ENCODE assay signal across 8 mouse cellular contexts in the genomic region with DNA sequence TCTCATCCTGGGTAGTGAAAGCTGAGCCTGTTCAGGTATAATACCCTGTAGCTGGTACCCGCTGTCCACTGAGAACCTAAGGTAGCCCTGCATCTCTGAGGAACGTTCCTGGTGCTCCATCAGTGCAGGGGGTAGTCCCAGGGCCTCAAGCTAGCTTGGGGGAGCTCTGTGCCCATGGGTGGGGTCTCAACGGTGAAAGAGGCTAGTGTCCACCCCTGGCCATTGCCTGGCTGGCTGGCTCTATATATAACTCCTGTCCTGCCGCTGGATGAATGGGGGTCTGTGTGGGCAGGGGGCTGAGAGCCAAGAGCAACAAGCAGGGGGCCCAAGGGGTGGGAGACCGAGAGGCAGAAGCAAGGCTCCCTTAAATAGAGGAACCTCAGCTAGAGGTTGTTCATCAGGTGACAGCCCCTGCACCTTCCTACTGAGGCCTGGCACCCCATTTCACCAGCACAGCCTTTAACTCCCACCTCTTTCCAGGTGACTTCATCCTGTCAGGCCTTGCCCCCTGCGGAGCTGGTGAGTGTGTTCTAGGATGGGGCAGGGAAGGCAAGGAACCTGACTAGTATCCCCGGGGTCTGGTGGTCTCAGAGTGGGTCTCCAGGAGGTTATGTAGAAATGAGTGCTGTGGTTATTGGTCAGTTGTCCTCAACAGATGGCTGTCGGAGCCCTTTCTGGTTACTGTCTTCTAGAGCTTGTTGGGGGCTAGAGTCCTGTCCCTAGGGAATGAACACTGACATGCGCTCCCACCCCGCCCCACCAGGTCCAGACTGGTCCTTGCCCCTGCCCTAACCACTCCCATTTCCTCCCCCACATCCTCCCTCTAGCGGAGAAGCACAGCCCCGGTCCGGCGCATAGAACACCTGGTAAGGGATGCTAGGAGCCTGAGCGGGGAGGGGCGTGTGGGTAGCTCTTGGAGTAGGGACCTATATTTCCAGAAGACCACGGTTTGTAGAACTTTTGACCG. TPM values are rescaled to one million over a fixed set of nuclear protein-coding genes. Genes with fewer than 3 reads are reported as not detected.
DNase-seq lines count a peak whose midpoint lies in the region; ATAC-seq and TF ChIP-seq lines count a peak whose summit lies in the region.

No protein-coding gene starts in this region.

- peak overlapping the region; percentile 52 for H3K4me2 ChIP-seq in heart, embryonic 14.5 days (ENCODE audit: low read length)

- peak overlapping the region; percentile 37 for H3K4me3 ChIP-seq in layer of hippocampus, adult 2 months
- H3K4me3 ChIP-seq in heart, embryonic 14.5 days (ENCODE audit: control insufficient read depth in 1 of 2, insufficient read depth in 1 of 2, low read depth in 1 of 2, low read length in 2 of 2): 0 out of 4 replicates have a peak overlapping the region, but pooled peaks of 1 of the 2 experiments have one; percentile 16

- TF ChIP-seq CTCF in layer of hippocampus, adult 2 months (conservative IDR thresholded peaks at IDR 0.05): peak; percentile 38

- no peaks in the 10 kb centered on the region for H3K27me3 ChIP-seq in heart, embryonic 14.5 days (ENCODE audit: control insufficient read depth, insufficient read depth, low read length)

- H3K9ac ChIP-seq in heart, embryonic 14.5 days (ENCODE audit: low read length): no peak overlapping the region; the same call in 1 of the 2 replicates

- H3K9me3 ChIP-seq in heart, embryonic 14.5 days (ENCODE audit: control insufficient read depth, low read length): no peaks in the 10 kb centered on the region

- peak; percentile 57 for ATAC-seq in activated CD4-positive, CD25-positive, alpha-beta regulatory T cell, adult 4 months
- no peak for ATAC-seq in heart, embryonic 14.5 days (ENCODE audit: insufficient number of reproducible peaks, insufficient read depth, low FRiP score, low read depth)

- H3K4me1 ChIP-seq in heart, embryonic 14.5 days (ENCODE audit: control insufficient read depth in 2 of 2, insufficient read depth in 2 of 2, low read length in 2 of 2): peaks cover 58 to 82% of the 10 kb centered on the region in 2 experiments

- WGBS in heart, embryonic 14.5 days: 29% methylated on average over 18 of the region's 18 CpGs

- no peak for DNase-seq in layer of hippocampus, adult 2 months (ENCODE audit: low spot score in 2 of 2)
- DNase-seq in layer of hippocampus, adult 18-20 months (ENCODE audit: low spot score in 2 of 2): no peak
- peak; percentile 76 to 84 for DNase-seq in kidney, postnatal 4 days
- peak; percentile 30 to 51 for DNase-seq in natural killer cell, adult 2 months (ENCODE audit: low spot score in 2 of 2)
- DNase-seq in frontal cortex, postnatal 10 days (ENCODE audit: low spot score in 2 of 2): no peak
- no peak for DNase-seq in right cerebral cortex, postnatal 25 days

- peak overlapping the region; percentile 44; the same call in 1 of the 2 replicates for H3K27ac ChIP-seq in layer of hippocampus, adult 2 months
- H3K27ac ChIP-seq in heart, embryonic 14.5 days (replicated peaks in 1 of 2; ENCODE audit: control insufficient read depth in 1 of 2, insufficient read depth in 1 of 2, low read depth in 2 of 2, low read length in 2 of 2): peak overlapping the region in 1 of 2 experiments; percentile 42; a peak in 2 of 4 replicates

- peaks cover 57% of the 10 kb centered on the region for H3K36me3 ChIP-seq in heart, embryonic 14.5 days (ENCODE audit: control insufficient read depth, insufficient read depth, low read length)

RNA-seq across cellular contexts. Expression of a gene that starts 5.8 kb away (rescaled TPM):
- 10 to 100 TPM; 18.4 to 25.0 TPM for total RNA-seq in layer of hippocampus, adult 2 months (2021)
- total RNA-seq in layer of hippocampus, adult 18-20 months (2021): 10 to 100 TPM; 13.8 to 18.2 TPM
- 1 to 10 TPM; 1.5 to 2.9 TPM for polyA plus RNA-seq in activated CD4-positive, CD25-positive, alpha-beta regulatory T cell, adult 4 months (2017; shearing (Covaris generic))
- 27.2 and 30.1 TPM in 2 replicates for polyA plus RNA-seq in heart, embryonic 14.5 days (2014; fragmentation: Nextera tagmentation; extraction: Ambion mirVana)

RNA-seq across cellular contexts. Expression of a gene that starts 30.0 kb away (rescaled TPM):
- 100 to 1,000 TPM; 151 to 155 TPM for total RNA-seq in layer of hippocampus, adult 2 months (2021)
- 100 to 1,000 TPM; 156 to 165 TPM for total RNA-seq in layer of hippocampus, adult 18-20 months (2021)
- 10 to 100 TPM; 19.5 to 42.0 TPM for polyA plus RNA-seq in activated CD4-positive, CD25-positive, alpha-beta regulatory T cell, adult 4 months (2017; shearing (Covaris generic))
- 12.0 and 12.4 TPM in 2 replicates for polyA plus RNA-seq in heart, embryonic 14.5 days (2014; fragmentation: Nextera tagmentation; extraction: Ambion mirVana)

RNA-seq across cellular contexts. Expression of a gene that starts 32.5 kb away (rescaled TPM):
- 100 to 1,000 TPM; 196 to 199 TPM for total RNA-seq in layer of hippocampus, adult 2 months (2021)
- total RNA-seq in layer of hippocampus, adult 18-20 months (2021): 100 to 1,000 TPM; 197 to 203 TPM
- polyA plus RNA-seq in activated CD4-positive, CD25-positive, alpha-beta regulatory T cell, adult 4 months (2017; shearing (Covaris generic)): 100 to 1,000 TPM in 1 of 2 experiments, 10 to 100 TPM in 1; 87.7 to 132 TPM
- 70.8 and 78.0 TPM in 2 replicates for polyA plus RNA-seq in heart, embryonic 14.5 days (2014; fragmentation: Nextera tagmentation; extraction: Ambion mirVana)

RNA-seq across cellular contexts. Expression of a gene that starts 38.1 kb away (rescaled TPM):
- 1 to 10 TPM; 6.9 to 7.7 TPM for total RNA-seq in layer of hippocampus, adult 2 months (2021)
- total RNA-seq in layer of hippocampus, adult 18-20 months (2021): 10 to 100 TPM; 11.7 to 12.9 TPM
- polyA plus RNA-seq in activated CD4-positive, CD25-positive, alpha-beta regulatory T cell, adult 4 months (2017; shearing (Covaris generic)): under 1 TPM in 1 of 2 experiments, not detected in 1; 0.81 TPM
- polyA plus RNA-seq in heart, embryonic 14.5 days (2014; fragmentation: Nextera tagmentation; extraction: Ambion mirVana): 6.5 and 7.7 TPM in 2 replicates

RNA-seq across cellular contexts. Expression of a gene that starts 44.3 kb away (rescaled TPM):
- total RNA-seq in layer of hippocampus, adult 2 months (2021): not detected
- under 1 TPM in 1 of 2 experiments, not detected in 1; 0.15 TPM for total RNA-seq in layer of hippocampus, adult 18-20 months (2021)
- polyA plus RNA-seq in activated CD4-positive, CD25-positive, alpha-beta regulatory T cell, adult 4 months (2017; shearing (Covaris generic)): 1 to 10 TPM; 1.2 to 1.5 TPM
- 0.20 and 0.32 TPM in 2 replicates for polyA plus RNA-seq in heart, embryonic 14.5 days (2014; fragmentation: Nextera tagmentation; extraction: Ambion mirVana)

Comparison
In these comparisons a context has a peak if more than half of its experiments do, and no peak if none do; other contexts are left out.
1. DNase-seq: peak in kidney, postnatal 4 days (2 of 2) and natural killer cell, adult 2 months (2 of 2); none in layer of hippocampus, adult 2 months (0 of 2), layer of hippocampus, adult 18-20 months (0 of 2), frontal cortex, postnatal 10 days (0 of 2) and right cerebral cortex, postnatal 25 days (single experiment).